In genomic region chr7:126746066-126746465, GRCm38 (mm10) we compare ENCODE assay signal across 12 mouse cellular contexts. TPM values are rescaled to one million over a fixed set of nuclear protein-coding genes. Genes with fewer than 3 reads are reported as not detected.
DNase-seq lines count a peak whose midpoint lies in the region; ATAC-seq and TF ChIP-seq lines count a peak whose summit lies in the region.
"Had no signal": no experiment of that assay in that cellular context is flagged by ENCODE, and none has a peak within 500 bp of the region (broad histone marks: within the 10 kb centered on the region; RNA-seq: fewer than 3 reads in every experiment).

No protein-coding gene starts in this region.

- no peak overlapping the region for H3K9ac ChIP-seq in lung, postnatal 0 days (replicated peaks; ENCODE audit: low read depth)
- H3K9ac ChIP-seq in intestine, embryonic 14.5 days (ENCODE audit: low read length) = no peak overlapping the region
- H3K9ac ChIP-seq: embryonic facial prominence, embryonic 12.5 days; forebrain, embryonic 15.5 days; hindbrain, embryonic 14.5 days had no signal

- H3K9me3 ChIP-seq in lung, postnatal 0 days (ENCODE audit: low read length) = no peaks in the 10 kb centered on the region
- H3K9me3 ChIP-seq in intestine, embryonic 14.5 days (ENCODE audit: control insufficient read depth, low read length) = no peaks in the 10 kb centered on the region
- H3K9me3 ChIP-seq: embryonic facial prominence, embryonic 12.5 days; forebrain, embryonic 15.5 days had no signal

- TF ChIP-seq EP300 in lung, postnatal 0 days (IDR thresholded peaks at IDR 0.05) = no peak

- TF ChIP-seq CTCF in lung, postnatal 0 days (IDR thresholded peaks at IDR 0.05) = no peak

- no peaks in the 10 kb centered on the region for H3K27me3 ChIP-seq in lung, postnatal 0 days (replicated peaks; ENCODE audit: insufficient read depth, low read length)
- H3K27me3 ChIP-seq in intestine, embryonic 14.5 days (replicated peaks; ENCODE audit: control insufficient read depth, insufficient read depth, low read length) = no peaks in the 10 kb centered on the region
- H3K27me3 ChIP-seq: embryonic facial prominence, embryonic 12.5 days; forebrain, embryonic 15.5 days had no signal

- 77% methylated on average over 12 of the region's 12 CpGs for WGBS in lung, postnatal 0 days
- 90% methylated on average over 12 of the region's 12 CpGs for WGBS in intestine, embryonic 14.5 days

- H3K4me3 ChIP-seq in lung, postnatal 0 days (ENCODE audit: low read depth, low read length) = no peak overlapping the region
- H3K4me3 ChIP-seq in intestine, embryonic 14.5 days (ENCODE audit: low read depth, low read length) = no peak overlapping the region
- H3K4me3 ChIP-seq: embryonic facial prominence, embryonic 12.5 days; forebrain, embryonic 15.5 days had no signal

- DNase-seq in lung, postnatal 0 days (ENCODE audit: low spot score) = peak; percentile 62
- no peak for DNase-seq in lung, postnatal 10 days
- DNase-seq in intestine, embryonic 14.5 days (ENCODE audit: low spot score) = peak; percentile 47
- peak; percentile 62 for DNase-seq in lung, postnatal 36 days
- DNase-seq in telencephalon, adult 2 months (ENCODE audit: low read depth, low spot score) = peak; percentile 56
- DNase-seq in thymus, adult 18-20 months = no peak
- DNase-seq in adrenal gland, postnatal 36 days = no peak
- DNase-seq: kidney, postnatal 14 days; right cerebral cortex, postnatal 25 days had no signal

- ATAC-seq in lung, postnatal 0 days = peak; percentile 62
- ATAC-seq in intestine, embryonic 14.5 days (replicated peaks; ENCODE audit: low FRiP score, low TSS enrichment, low read depth) = no peak
- ATAC-seq: forebrain, embryonic 15.5 days had no signal

- H3K4me1 ChIP-seq in lung, postnatal 0 days (ENCODE audit: insufficient read depth, low read depth, low read length) = no peaks in the 10 kb centered on the region
- no peaks in the 10 kb centered on the region for H3K4me1 ChIP-seq in intestine, embryonic 14.5 days (replicated peaks; ENCODE audit: control insufficient read depth, insufficient read depth, low read length)
- H3K4me1 ChIP-seq: embryonic facial prominence, embryonic 12.5 days; forebrain, embryonic 15.5 days had no signal

- H3K27ac ChIP-seq in lung, postnatal 0 days (ENCODE audit: low read length) = no peak overlapping the region
- no peak overlapping the region for H3K27ac ChIP-seq in intestine, embryonic 14.5 days (ENCODE audit: low read depth)
- H3K27ac ChIP-seq: embryonic facial prominence, embryonic 12.5 days; forebrain, embryonic 15.5 days; hindbrain, embryonic 14.5 days had no signal

- H3K4me2 ChIP-seq in lung, postnatal 0 days (replicated peaks; ENCODE audit: low read depth, low read length) = no peak overlapping the region
- H3K4me2 ChIP-seq in intestine, embryonic 14.5 days (ENCODE audit: low read length) = no peak overlapping the region
- H3K4me2 ChIP-seq: embryonic facial prominence, embryonic 12.5 days; forebrain, embryonic 15.5 days; hindbrain, embryonic 14.5 days had no signal

- H3K36me3 ChIP-seq in lung, postnatal 0 days (ENCODE audit: insufficient read depth, low read length) = no peaks in the 10 kb centered on the region
- H3K36me3 ChIP-seq in intestine, embryonic 14.5 days (ENCODE audit: control insufficient read depth, insufficient read depth, low read length) = no peaks in the 10 kb centered on the region
- H3K36me3 ChIP-seq: embryonic facial prominence, embryonic 12.5 days; forebrain, embryonic 15.5 days had no signal

RNA-seq across cellular contexts. Expression of gene Mapk3, which starts 13.3 kb away (rescaled TPM):
- 180 and 183 TPM in 2 replicates for polyA plus RNA-seq in lung, postnatal 0 days (2015; fragmentation: Nextera tagmentation; extraction: Ambion mirVana)
- polyA plus RNA-seq in intestine, embryonic 14.5 days (2014; fragmentation: Nextera tagmentation; extraction: Ambion mirVana) = 101 and 104 TPM in 2 replicates
- total RNA-seq in adrenal gland, postnatal 36 days (2021) = 100 to 1,000 TPM; 129 to 150 TPM

RNA-seq across cellular contexts. Expression of gene Gdpd3, which starts 20.1 kb away (rescaled TPM):
- 3.4 and 4.1 TPM in 2 replicates for polyA plus RNA-seq in lung, postnatal 0 days (2015; fragmentation: Nextera tagmentation; extraction: Ambion mirVana)
- 3.6 and 3.9 TPM in 2 replicates for polyA plus RNA-seq in intestine, embryonic 14.5 days (2014; fragmentation: Nextera tagmentation; extraction: Ambion mirVana)
- total RNA-seq in adrenal gland, postnatal 36 days (2021) = 1 to 10 TPM; 1.3 to 4.7 TPM

RNA-seq across cellular contexts. Expression of gene Ypel3, which starts 30.7 kb away (rescaled TPM):
- 325 and 340 TPM in 2 replicates for polyA plus RNA-seq in lung, postnatal 0 days (2015; fragmentation: Nextera tagmentation; extraction: Ambion mirVana)
- 105 and 106 TPM in 2 replicates for polyA plus RNA-seq in intestine, embryonic 14.5 days (2014; fragmentation: Nextera tagmentation; extraction: Ambion mirVana)
- total RNA-seq in adrenal gland, postnatal 36 days (2021) = 100 to 1,000 TPM in 1 of 2 experiments, 10 to 100 TPM in 1; 88.9 to 157 TPM

RNA-seq across cellular contexts. Expression of gene Tbx6, which starts 35.2 kb away (rescaled TPM):
- 0.56 and 0.74 TPM in 2 replicates for polyA plus RNA-seq in lung, postnatal 0 days (2015; fragmentation: Nextera tagmentation; extraction: Ambion mirVana)
- 0.36 and 0.47 TPM in 2 replicates for polyA plus RNA-seq in intestine, embryonic 14.5 days (2014; fragmentation: Nextera tagmentation; extraction: Ambion mirVana)
- under 1 TPM; 0.46 to 0.70 TPM for total RNA-seq in adrenal gland, postnatal 36 days (2021)

RNA-seq across cellular contexts. Expression of gene Coro1a, which starts 38.5 kb away (rescaled TPM):
- 61.4 and 65.3 TPM in 2 replicates for polyA plus RNA-seq in lung, postnatal 0 days (2015; fragmentation: Nextera tagmentation; extraction: Ambion mirVana)
- polyA plus RNA-seq in intestine, embryonic 14.5 days (2014; fragmentation: Nextera tagmentation; extraction: Ambion mirVana) = 35.1 and 35.9 TPM in 2 replicates
- total RNA-seq in adrenal gland, postnatal 36 days (2021) = 10 to 100 TPM; 10.1 to 11.6 TPM

Comparison
In these comparisons a context has a peak if more than half of its experiments do, and no peak if none do; other contexts are left out.
1. DNase-seq: peak in lung, postnatal 0 days (single experiment), intestine, embryonic 14.5 days (single experiment), lung, postnatal 36 days (single experiment) and telencephalon, adult 2 months (single experiment); none in lung, postnatal 10 days (single experiment), thymus, adult 18-20 months (0 of 2) and adrenal gland, postnatal 36 days (0 of 2).